Mouse (Mus musculus): ENCODE data around the gene Wdr3. TPM values are rescaled to one million over a fixed set of nuclear protein-coding genes. Genes with fewer than 3 reads are reported as not detected.

The Wdr3 gene
- polyA plus RNA-seq, 2 experiments, result 41.8 to 44.0 TPM

GRCm38 (mm10) chr3:100106736-100107135 lies 55.5 kb downstream of the Wdr3 start:
- Histone ChIP-seq H3K4me2 (replicated peaks; ENCODE audit: low read depth, low read length, severe bottlenecking) (no peak overlapping the region), H3K4me3 (replicated peaks; ENCODE audit: low read length) (no peak overlapping the region), H3K36me3 (ENCODE audit: control insufficient read depth, insufficient read depth, low read length) (no peaks in the 10 kb centered on the region), H3K4me1 (ENCODE audit: control insufficient read depth, insufficient read depth, low read length) (no peaks in the 10 kb centered on the region), H3K27me3 (ENCODE audit: control insufficient read depth, insufficient read depth, low read length) (no peaks in the 10 kb centered on the region), H3K9me3 (ENCODE audit: control insufficient read depth, low read length) (no peaks in the 10 kb centered on the region), H3K9ac (ENCODE audit: low read depth, low read length, severe bottlenecking) (no peak overlapping the region), H3K27ac (replicated peaks; ENCODE audit: low read depth, low read length) (no peak overlapping the region)
- no peak for DNase-seq (ENCODE audit: low spot score)
- ATAC-seq (ENCODE audit: low FRiP score, low read depth), result no peak
- no peak for TF ChIP-seq POLR2A (IDR thresholded peaks at IDR 0.05; ENCODE audit: borderline replicate concordance, extremely low read depth, insufficient read depth, insufficient read length)
- 84% methylated on average over 2 of the region's 2 CpGs for WGBS

- Histone ChIP-seq H3K9ac (ENCODE audit: low read depth, low read length, severe bottlenecking) (no peak overlapping the region), H3K9me3 (ENCODE audit: control insufficient read depth, low read length) (no peaks in the 10 kb centered on the region), H3K27me3 (ENCODE audit: control insufficient read depth, insufficient read depth, low read length) (no peaks in the 10 kb centered on the region), H3K36me3 (ENCODE audit: control insufficient read depth, insufficient read depth, low read length) (no peaks in the 10 kb centered on the region), H3K4me2 (replicated peaks; ENCODE audit: low read depth, low read length, severe bottlenecking) (no peak overlapping the region), H3K27ac (replicated peaks; ENCODE audit: low read depth, low read length) (no peak overlapping the region), H3K4me1 (ENCODE audit: control insufficient read depth, insufficient read depth, low read length) (no peaks in the 10 kb centered on the region), H3K4me3 (replicated peaks; ENCODE audit: low read length) (no peak overlapping the region)
- DNase-seq (ENCODE audit: low spot score) (no peak), ATAC-seq (ENCODE audit: low FRiP score, low read depth) (no peak)
- TF ChIP-seq POLR2A (IDR thresholded peaks at IDR 0.05; ENCODE audit: borderline replicate concordance, extremely low read depth, insufficient read depth, insufficient read length), result no peak
- WGBS, result 88% methylated on average over 3 of the region's 3 CpGs
These were observed 59.7 kb downstream of the Wdr3 start for GRCm38 (mm10) chr3:100102386-100103092.

Other genes with a start within 250 kb of the Wdr3 start
- 23.3 and 24.3 TPM in 2 replicates for gene Gdap2, start within 50 bp of the Wdr3 start, polyA plus RNA-seq (2012; rRNA removed)
- gene Gdap2, start within 50 bp of the Wdr3 start, polyA plus RNA-seq (2014; fragmentation: Nextera tagmentation; extraction: Ambion mirVana), result 34.1 and 36.0 TPM in 2 replicates

Measured in limb, embryonic 14.5 days (tissue).